Mouse (Mus musculus): ENCODE data around the gene Usp29. TPM values are rescaled to one million over a fixed set of nuclear protein-coding genes. Genes with fewer than 3 reads are reported as not detected.
"Not testable (repeated sequence)": the region's sequence is repeated elsewhere in the genome, so short reads cannot be mapped to it uniquely, and the experiment has no call there.

Usp29 gene
- polyA plus RNA-seq, 1 experiment, result 10.7 TPM

GRCm38 (mm10) chr7:6756777-6757291, 26.5 kb downstream of the Usp29 start:
- TF ChIP-seq POLR2A (IDR thresholded peaks at IDR 0.05; ENCODE audit: extremely low read depth, insufficient read depth, low read length), result no peak
- TF ChIP-seq CTCF (IDR thresholded peaks at IDR 0.05; ENCODE audit: extremely low read depth, insufficient read depth, low read length), result no peak

GRCm38 (mm10) chr7:6759698-6760097, 29.3 kb downstream of the Usp29 start:
- Histone ChIP-seq H3K4me1 (ENCODE audit: control insufficient read depth, insufficient read depth, low read length) (no peaks in the 10 kb centered on the region), H3K27ac (ENCODE audit: insufficient read depth, low read length) (no peak overlapping the region), H3K4me3 (ENCODE audit: insufficient read depth, low read length) (no peak overlapping the region)
- TF ChIP-seq POLR2A (IDR thresholded peaks at IDR 0.05; ENCODE audit: extremely low read depth, insufficient read depth, low read length) (no peak), CTCF (IDR thresholded peaks at IDR 0.05; ENCODE audit: extremely low read depth, insufficient read depth, low read length) (no peak)

More at GRCm38 (mm10) chr7:6756777-6757291, 26.5 kb downstream of the Usp29 start:
- Histone ChIP-seq H3K4me3 (ENCODE audit: insufficient read depth, low read length) (no peak overlapping the region), H3K4me1 (ENCODE audit: control insufficient read depth, insufficient read depth, low read length) (no peaks in the 10 kb centered on the region), H3K27ac (ENCODE audit: insufficient read depth, low read length) (no peak overlapping the region)

- no peak for TF ChIP-seq POLR2A (IDR thresholded peaks at IDR 0.05; ENCODE audit: extremely low read depth, insufficient read depth, low read length)
- no peak for TF ChIP-seq CTCF (IDR thresholded peaks at IDR 0.05; ENCODE audit: extremely low read depth, insufficient read depth, low read length)
- H3K4me1 ChIP-seq (ENCODE audit: control insufficient read depth, insufficient read depth, low read length), result no peaks in the 10 kb centered on the region
- no peak overlapping the region for H3K27ac ChIP-seq (ENCODE audit: insufficient read depth, low read length)
Observed at GRCm38 (mm10) chr7:6760170-6760569, 29.8 kb downstream of the Usp29 start.

GRCm38 (mm10) chr7:6765240-6765639, 34.9 kb downstream of the Usp29 start:
- H3K4me3 ChIP-seq (ENCODE audit: insufficient read depth, low read length), result no peak overlapping the region
- H3K27ac ChIP-seq (ENCODE audit: insufficient read depth, low read length), result no peak overlapping the region
- H3K4me1 ChIP-seq (ENCODE audit: control insufficient read depth, insufficient read depth, low read length), result no peaks in the 10 kb centered on the region
- no peak for TF ChIP-seq POLR2A (IDR thresholded peaks at IDR 0.05; ENCODE audit: extremely low read depth, insufficient read depth, low read length)
- TF ChIP-seq CTCF (IDR thresholded peaks at IDR 0.05; ENCODE audit: extremely low read depth, insufficient read depth, low read length), result no peak

More at GRCm38 (mm10) chr7:6760170-6760569, 29.8 kb downstream of the Usp29 start:
- no peak overlapping the region for H3K4me3 ChIP-seq (ENCODE audit: insufficient read depth, low read length)

- Histone ChIP-seq H3K27ac (ENCODE audit: insufficient read depth, low read length) (no peak overlapping the region), H3K4me3 (ENCODE audit: insufficient read depth, low read length) (no peak overlapping the region), H3K4me1 (ENCODE audit: control insufficient read depth, insufficient read depth, low read length) (no peaks in the 10 kb centered on the region)
- no peak for TF ChIP-seq CTCF (IDR thresholded peaks at IDR 0.05; ENCODE audit: extremely low read depth, insufficient read depth, low read length)
- no peak for TF ChIP-seq POLR2A (IDR thresholded peaks at IDR 0.05; ENCODE audit: extremely low read depth, insufficient read depth, low read length)
Observed at GRCm38 (mm10) chr7:6770286-6770685, 39.9 kb downstream of the Usp29 start.

- not testable (repeated sequence) for H3K4me1 ChIP-seq (ENCODE audit: control insufficient read depth, insufficient read depth, low read length); H3K27ac ChIP-seq (ENCODE audit: insufficient read depth, low read length); H3K4me3 ChIP-seq (ENCODE audit: insufficient read depth, low read length)
Observed at GRCm38 (mm10) chr7:6773865-6774413, 43.6 kb downstream of the Usp29 start.

GRCm38 (mm10) chr7:6776314-6777059, 46.1 kb downstream of the Usp29 start:
- peaks cover 2% of the 10 kb centered on the region; the same call in 1 of the 2 replicates for H3K4me1 ChIP-seq (ENCODE audit: control insufficient read depth, insufficient read depth, low read length)
- no peak overlapping the region for H3K27ac ChIP-seq (ENCODE audit: insufficient read depth, low read length)
- TF ChIP-seq POLR2A (IDR thresholded peaks at IDR 0.05; ENCODE audit: extremely low read depth, insufficient read depth, low read length) (no peak), CTCF (IDR thresholded peaks at IDR 0.05; ENCODE audit: extremely low read depth, insufficient read depth, low read length) (no peak)
- no peak overlapping the region for H3K4me3 ChIP-seq (ENCODE audit: insufficient read depth, low read length)

- peaks cover 2% of the 10 kb centered on the region; the same call in 1 of the 2 replicates for H3K4me1 ChIP-seq (ENCODE audit: control insufficient read depth, insufficient read depth, low read length)
- no peak overlapping the region for H3K27ac ChIP-seq (ENCODE audit: insufficient read depth, low read length)
- no peak overlapping the region for H3K4me3 ChIP-seq (ENCODE audit: insufficient read depth, low read length)
- no peak for TF ChIP-seq CTCF (IDR thresholded peaks at IDR 0.05; ENCODE audit: extremely low read depth, insufficient read depth, low read length)
- no peak for TF ChIP-seq POLR2A (IDR thresholded peaks at IDR 0.05; ENCODE audit: extremely low read depth, insufficient read depth, low read length)
Observed at GRCm38 (mm10) chr7:6777107-6777506, 46.7 kb downstream of the Usp29 start.

- Histone ChIP-seq H3K4me1 (ENCODE audit: control insufficient read depth, insufficient read depth, low read length) (peaks cover 2% of the 10 kb centered on the region; the same call in 1 of the 2 replicates), H3K4me3 (ENCODE audit: insufficient read depth, low read length) (no peak overlapping the region), H3K27ac (ENCODE audit: insufficient read depth, low read length) (no peak overlapping the region)
- TF ChIP-seq POLR2A (IDR thresholded peaks at IDR 0.05; ENCODE audit: extremely low read depth, insufficient read depth, low read length) (no peak), CTCF (IDR thresholded peaks at IDR 0.05; ENCODE audit: extremely low read depth, insufficient read depth, low read length) (no peak)
Observed at GRCm38 (mm10) chr7:6777689-6778088, 47.3 kb downstream of the Usp29 start.

GRCm38 (mm10) chr7:6779172-6779571, 48.8 kb downstream of the Usp29 start:
- Histone ChIP-seq H3K4me3 (ENCODE audit: insufficient read depth, low read length) (no peak overlapping the region), H3K4me1 (ENCODE audit: control insufficient read depth, insufficient read depth, low read length) (peaks cover 2% of the 10 kb centered on the region; the same call in 1 of the 2 replicates), H3K27ac (ENCODE audit: insufficient read depth, low read length) (no peak overlapping the region)
- TF ChIP-seq CTCF (IDR thresholded peaks at IDR 0.05; ENCODE audit: extremely low read depth, insufficient read depth, low read length), result no peak
- no peak for TF ChIP-seq POLR2A (IDR thresholded peaks at IDR 0.05; ENCODE audit: extremely low read depth, insufficient read depth, low read length)

Measured in cortical plate, adult 2 months (tissue).